Mouse (Mus musculus) frontal cortex, postnatal 14 days (tissue): ENCODE data around the gene Nfkbid.

Experiments used
- DNase-seq, 2 experiments: peaks; one replicate each; pipeline ENCODE4 v3.0.0; 2022; ENCODE audit warnings: low spot score in 2 of 2

Gene Nfkbid

GRCm38 (mm10) chr7:30421175-30421889 lies at the start of gene Nfkbid:
Gene Nfkbid, plus strand, starts transcription at chr7:30421732.
- DNase-seq: peak in 1 of 2 experiments; percentile 58

- DNase-seq: peak; percentile 93 to 96
These were observed 48.0 kb upstream of the Nfkbid start for GRCm38 (mm10) chr7:30373501-30373962.

GRCm38 (mm10) chr7:30380061-30380460 lies 41.5 kb upstream of the Nfkbid start:
- no peak for DNase-seq

- DNase-seq: no peak
These were observed 37.4 kb upstream of the Nfkbid start for GRCm38 (mm10) chr7:30384106-30384505.

GRCm38 (mm10) chr7:30392746-30393520 lies 28.6 kb upstream of the Nfkbid start:
- no peak for DNase-seq

- no peak for DNase-seq
These were observed 27.9 kb upstream of the Nfkbid start for GRCm38 (mm10) chr7:30393631-30394030.

- DNase-seq: no peak
These were observed 27.2 kb upstream of the Nfkbid start for GRCm38 (mm10) chr7:30394379-30394778.

GRCm38 (mm10) chr7:30394871-30395270 lies 26.7 kb upstream of the Nfkbid start:
- DNase-seq: no peak

GRCm38 (mm10) chr7:30399671-30400070 lies 21.9 kb upstream of the Nfkbid start:
- DNase-seq: no peak

- no peak for DNase-seq
These were observed 19.2 kb upstream of the Nfkbid start for GRCm38 (mm10) chr7:30402343-30402742.

GRCm38 (mm10) chr7:30408639-30409038 lies 12.9 kb upstream of the Nfkbid start:
- DNase-seq: no peak

- no peak for DNase-seq
These were observed 11.7 kb upstream of the Nfkbid start for GRCm38 (mm10) chr7:30409789-30410188.

GRCm38 (mm10) chr7:30411023-30411422 lies 10.5 kb upstream of the Nfkbid start:
- DNase-seq: no peak

- no peak for DNase-seq
These were observed 8.8 kb upstream of the Nfkbid start for GRCm38 (mm10) chr7:30412735-30413147.

- DNase-seq: no peak
These were observed 7.9 kb upstream of the Nfkbid start, which contains the start of gene Tyrobp for GRCm38 (mm10) chr7:30413596-30413995. Gene Tyrobp, plus strand, starts transcription at chr7:30413760.

- DNase-seq: no peak
These were observed 3.7 kb upstream of the Nfkbid start for GRCm38 (mm10) chr7:30417856-30418255.

GRCm38 (mm10) chr7:30419561-30420499 lies 1.7 kb upstream of the Nfkbid start, which contains the start of gene Hcst:
Gene Hcst, minus strand, starts transcription at chr7:30419854.
- no peak for DNase-seq

GRCm38 (mm10) chr7:30420673-30421072 lies 859 bp upstream of the Nfkbid start:
- DNase-seq: no peak

- DNase-seq: peak; percentile 85 to 91
These were observed 431 bp downstream of the Nfkbid start for GRCm38 (mm10) chr7:30421890-30422435.

- DNase-seq: no peak
These were observed 1.0 kb downstream of the Nfkbid start for GRCm38 (mm10) chr7:30422560-30422959.

GRCm38 (mm10) chr7:30423071-30423641 lies 1.6 kb downstream of the Nfkbid start:
- peak in 1 of 2 experiments; percentile 37 for DNase-seq
